Mouse (Mus musculus) cerebellum, adult 9-10 months (tissue): ENCODE data around the gene Gm43302.
"Not testable (repeated sequence)": the region's sequence is repeated elsewhere in the genome, so short reads cannot be mapped to it uniquely, and the experiment has no call there.

Source experiments
- DNase-seq: peaks from one replicate; pipeline ENCODE4 v3.0.0; 2022

The Gm43302 gene

GRCm38 (mm10) chr5:105197915-105198560 is 95.5 kb downstream of the Gm43302 start:
- DNase-seq, result not testable (repeated sequence)

- not testable (repeated sequence) for DNase-seq
These were observed 97.2 kb downstream of the Gm43302 start for GRCm38 (mm10) chr5:105196308-105196707.

GRCm38 (mm10) chr5:105192536-105192935 is 101.0 kb downstream of the Gm43302 start:
- DNase-seq, result not testable (repeated sequence)

- DNase-seq, result no peak
These were observed 112.0 kb downstream of the Gm43302 start for GRCm38 (mm10) chr5:105181446-105181845.
